17 mouse cellular contexts compared by ENCODE assay signal in the genomic region with DNA sequence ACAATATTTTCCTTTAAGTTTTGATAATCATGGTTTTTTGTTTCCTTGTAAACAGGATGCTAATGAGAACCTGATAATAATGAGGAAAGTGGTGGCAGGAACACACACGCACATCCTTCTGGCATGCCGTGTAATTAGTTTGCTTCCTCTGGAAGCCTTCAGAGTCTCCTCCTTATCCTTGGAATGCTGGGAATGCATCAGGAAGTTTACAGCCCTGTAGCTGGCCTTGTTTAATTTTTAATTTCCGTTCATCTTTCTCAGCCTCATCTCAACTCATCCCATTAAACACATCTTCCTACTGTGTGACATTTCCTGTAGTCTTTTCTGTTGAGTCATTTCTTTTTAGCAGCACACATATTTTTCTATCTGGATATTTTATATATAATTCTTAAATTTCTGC.
DNase-seq lines count a peak whose midpoint lies in the region; ATAC-seq and TF ChIP-seq lines count a peak whose summit lies in the region.
"Had no signal": no experiment of that assay in that cellular context is flagged by ENCODE, and none has a peak within 500 bp of the region (broad histone marks: within the 10 kb centered on the region; RNA-seq: fewer than 3 reads in every experiment).

No protein-coding gene starts in this region.

- no peak for ATAC-seq in kidney, embryonic 14.5 days (ENCODE audit: low FRiP score, low TSS enrichment)
- ATAC-seq in lung, embryonic 15.5 days (ENCODE audit: borderline replicate concordance, extremely low read depth, low FRiP score, low TSS enrichment), result peak; percentile 81; the same call in 1 of the 2 replicates
- ATAC-seq: hindbrain, embryonic 16.5 days had no signal

- H3K4me3 ChIP-seq in kidney, embryonic 14.5 days (ENCODE audit: low read length), result no peak overlapping the region
- no peak overlapping the region for H3K4me3 ChIP-seq in lung, embryonic 15.5 days
- no peak overlapping the region for H3K4me3 ChIP-seq in lung, adult 2 months (replicated peaks; ENCODE audit: extremely low read depth, low read depth, low read length)
- H3K4me3 ChIP-seq: embryonic facial prominence, embryonic 15.5 days; heart, embryonic 13.5 days; midbrain, embryonic 10.5 days had no signal

- H3K27ac ChIP-seq in kidney, embryonic 14.5 days (ENCODE audit: low read depth, low read length), result no peak overlapping the region
- H3K27ac ChIP-seq in lung, embryonic 15.5 days, result 0 out of 2 replicates have a peak overlapping the region, but pooled peaks have one; percentile 18
- H3K27ac ChIP-seq: embryonic facial prominence, embryonic 15.5 days; heart, embryonic 13.5 days; liver, embryonic 14.5 days; midbrain, embryonic 10.5 days had no signal

- 34% methylated on average over 3 of the region's 3 CpGs for WGBS in kidney, embryonic 14.5 days
- 6% methylated on average over 3 of the region's 3 CpGs for WGBS in lung, embryonic 15.5 days
- WGBS in lung, adult 2 months, result 13% methylated on average over 3 of the region's 3 CpGs

- peak; percentile 3 for DNase-seq in kidney, adult 9 months
- DNase-seq in lung, adult 2 months, result no peak
- peak; percentile 6 for DNase-seq in kidney, postnatal 14 days
- DNase-seq in lung, postnatal 4 days, result peak; percentile 27 to 28
- no peak for DNase-seq in layer of hippocampus, adult 9-10 months (ENCODE audit: low spot score)
- DNase-seq: adrenal gland, postnatal 25 days; cerebellum, adult 2 months; heart, postnatal 4 days; left cerebral cortex, postnatal 4 days; thymus, postnatal 25 days had no signal

- H3K27me3 ChIP-seq in kidney, embryonic 14.5 days (ENCODE audit: control insufficient read depth, insufficient read depth, low read length), result no peaks in the 10 kb centered on the region
- no peaks in the 10 kb centered on the region for H3K27me3 ChIP-seq in lung, embryonic 15.5 days
- H3K27me3 ChIP-seq: embryonic facial prominence, embryonic 15.5 days; heart, embryonic 13.5 days had no signal

- no peaks in the 10 kb centered on the region for H3K9me3 ChIP-seq in kidney, embryonic 14.5 days (ENCODE audit: control insufficient read depth, low read length)
- no peaks in the 10 kb centered on the region for H3K9me3 ChIP-seq in lung, embryonic 15.5 days
- H3K9me3 ChIP-seq: embryonic facial prominence, embryonic 15.5 days; heart, embryonic 13.5 days; midbrain, embryonic 10.5 days had no signal

- H3K4me2 ChIP-seq in kidney, embryonic 14.5 days (replicated peaks; ENCODE audit: low read depth, low read length), result no peak overlapping the region
- no peak overlapping the region for H3K4me2 ChIP-seq in lung, embryonic 15.5 days
- H3K4me2 ChIP-seq: embryonic facial prominence, embryonic 15.5 days; heart, embryonic 13.5 days had no signal

- H3K36me3 ChIP-seq in kidney, embryonic 14.5 days (ENCODE audit: control insufficient read depth, insufficient read depth, low read length), result no peaks in the 10 kb centered on the region
- no peaks in the 10 kb centered on the region for H3K36me3 ChIP-seq in lung, embryonic 15.5 days
- H3K36me3 ChIP-seq: embryonic facial prominence, embryonic 15.5 days; heart, embryonic 13.5 days; midbrain, embryonic 10.5 days had no signal

- TF ChIP-seq CTCF in lung, adult 2 months (IDR thresholded peaks at IDR 0.05; ENCODE audit: insufficient read depth, low read length), result no peak

- no peak for TF ChIP-seq POLR2A in lung, adult 2 months (IDR thresholded peaks at IDR 0.05; ENCODE audit: borderline replicate concordance, extremely low read depth, low read depth, low read length)

- no peaks in the 10 kb centered on the region for H3K4me1 ChIP-seq in kidney, embryonic 14.5 days (ENCODE audit: control insufficient read depth, insufficient read depth, low read length)
- H3K4me1 ChIP-seq in lung, embryonic 15.5 days, result no peaks in the 10 kb centered on the region
- H3K4me1 ChIP-seq in lung, adult 2 months (ENCODE audit: control insufficient read depth, insufficient read depth, low read length), result no peaks in the 10 kb centered on the region; the same call in 1 of the 2 replicates
- H3K4me1 ChIP-seq: embryonic facial prominence, embryonic 15.5 days; heart, embryonic 13.5 days; midbrain, embryonic 10.5 days had no signal

- no peak overlapping the region for H3K9ac ChIP-seq in kidney, embryonic 14.5 days (ENCODE audit: low read depth, low read length)
- no peak overlapping the region for H3K9ac ChIP-seq in lung, embryonic 15.5 days
- H3K9ac ChIP-seq: embryonic facial prominence, embryonic 15.5 days; heart, embryonic 13.5 days; liver, embryonic 14.5 days had no signal

Comparison
In these comparisons a context has a peak if more than half of its experiments do, and no peak if none do; other contexts are left out.
1. DNase-seq: peak in kidney, adult 9 months (single experiment), kidney, postnatal 14 days (single experiment) and lung, postnatal 4 days (2 of 2); none in lung, adult 2 months (single experiment) and layer of hippocampus, adult 9-10 months (single experiment).